Mouse (Mus musculus) stomach, postnatal 0 days (tissue): Measurements from ENCODE around the gene Tor2a. TPM values are rescaled to one million over a fixed set of nuclear protein-coding genes. Genes with fewer than 3 reads are reported as not detected.

ENCODE experiments used
- ATAC-seq: fragments of 200-750 bp; cut with Nextera tagmentation; 2 replicates; pipeline ENCODE4 v1.8.0; 2017; ENCODE audit not compliant: low FRiP score, low TSS enrichment
- DNase-seq: peaks from one replicate; pipeline ENCODE4 v3.0.0-alpha.2; 2016; ENCODE audit warnings: low spot score
- H3K27ac ChIP-seq: fragments of 300-500 bp; sonication (generic); replicated peaks from 2 replicates; pipeline ENCODE4 v1.5.1; 2014; ENCODE audit warnings: mild to moderate bottlenecking, control low read depth
- H3K27me3 ChIP-seq: fragments of 300-500 bp; sonication (generic); 2 replicates; pipeline ENCODE4 v1.6.1; 2014; ENCODE audit warnings: low read length; ENCODE audit not compliant: control insufficient read depth, insufficient read depth
- H3K36me3 ChIP-seq: fragments of 300-500 bp; sonication (generic); 2 replicates; pipeline ENCODE4 v1.6.1; 2014; ENCODE audit warnings: low read length, mixed read lengths; ENCODE audit not compliant: control insufficient read depth, insufficient read depth
- H3K4me1 ChIP-seq: fragments of 300-500 bp; sonication (generic); replicated peaks from 2 replicates; pipeline ENCODE4 v1.6.1; 2014; ENCODE audit warnings: antibody characterized with exemption; ENCODE audit not compliant: control insufficient read depth, insufficient read depth
- H3K4me2 ChIP-seq: fragments of 300-500 bp; sonication (generic); replicated peaks from 2 replicates; pipeline ENCODE4 v1.6.1; 2014; ENCODE audit warnings: low read depth, mild to moderate bottlenecking, control low read depth, moderate library complexity
- H3K4me3 ChIP-seq: fragments of 300-500 bp; sonication (generic); 2 replicates; pipeline ENCODE4 v1.5.1; 2014; ENCODE audit warnings: low read depth, low read length, control low read depth
- H3K9ac ChIP-seq: fragments of 300-500 bp; sonication (generic); 2 replicates; pipeline ENCODE4 v1.6.1; 2014; ENCODE audit warnings: mild to moderate bottlenecking, low read length, control low read depth, mixed read lengths
- H3K9me3 ChIP-seq: fragments of 300-500 bp; sonication (generic); 2 replicates; pipeline ENCODE4 v1.6.1; 2016; ENCODE audit warnings: low read length; ENCODE audit not compliant: control insufficient read depth
- CTCF ChIP-seq: IDR thresholded peaks from 2 replicates; pipeline ENCODE4 v1.5.1; 2016; ENCODE audit warnings: antibody characterized with exemption, low read depth, mild to moderate bottlenecking, moderate library complexity
- EP300 ChIP-seq: optimal IDR thresholded peaks from 2 replicates; pipeline ENCODE3; 2016; ENCODE audit warnings: antibody characterized with exemption
- WGBS: fragments of 180-500 bp; shearing (Covaris S2); extraction: QIAGEN DNeasy Blood & Tissue Kit; methylation state at CpG from one replicate; pipeline ENCODE4 v1.1.7; 2014; 5-methylcytosine and 5-hydroxymethylcytosine counted together
- polyA plus RNA-seq: library from polyadenylated mRNA; unstranded; fragments of >200 nt; fragmentation: Nextera tagmentation; extraction: Ambion mirVana; gene quantifications from 2 replicates; pipeline ENCODE4 v1.2.1, GENCODE M21; 2015

The Tor2a gene
- polyA plus RNA-seq, 1 experiment from 2014 or later, result 45.9 TPM

- Histone ChIP-seq H3K27ac (no peak within 1 kb of the TSS), H3K4me1 (peaks cover 6% of the 10 kb centered on the region; the same call in 1 of the 2 replicates), H3K9me3 (no peaks in the 10 kb centered on the region), H3K4me2 (peak within 1 kb of the TSS; percentile 78), H3K36me3 (no peaks in the 10 kb centered on the region), H3K9ac (peak within 1 kb of the TSS; percentile 48), H3K27me3 (peaks cover 8% of the 10 kb centered on the region; the same call in 1 of the 2 replicates), H3K4me3 (peak within 1 kb of the TSS; percentile 44)
- WGBS, result 18% methylated on average over 11 of the region's 11 CpGs
- TF ChIP-seq CTCF, result no peak
- ATAC-seq, result no peak
- DNase-seq, result no peak
Observed at GRCm38 (mm10) chr2:32740916-32741272, 16.1 kb upstream of the Tor2a start, which contains the start of gene 6330409D20Rik. Gene 6330409D20Rik (minus strand): TSS chr2:32741016.

GRCm38 (mm10) chr2:32741273-32742172 is 15.5 kb upstream of the Tor2a start:
- Histone ChIP-seq H3K27ac (no peak overlapping the region), H3K27me3 (peaks cover 8% of the 10 kb centered on the region; the same call in 1 of the 2 replicates), H3K4me3 (peak overlapping the region; percentile 44), H3K4me1 (peaks cover 6% of the 10 kb centered on the region; the same call in 1 of the 2 replicates), H3K9ac (peak overlapping the region; percentile 48), H3K9me3 (no peaks in the 10 kb centered on the region), H3K36me3 (no peaks in the 10 kb centered on the region), H3K4me2 (peak overlapping the region; percentile 78)
- DNase-seq, result peak; percentile 49
- ATAC-seq, result peak; percentile 38
- TF ChIP-seq CTCF (no peak), EP300 (no peak)
- WGBS, result 7% methylated on average over 51 of the region's 58 CpGs

- TF ChIP-seq CTCF, result no peak
- no peak for TF ChIP-seq EP300
- peaks cover 6% of the 10 kb centered on the region; the same call in 1 of the 2 replicates for H3K4me1 ChIP-seq
- H3K36me3 ChIP-seq, result no peaks in the 10 kb centered on the region
- peaks cover 8% of the 10 kb centered on the region; the same call in 1 of the 2 replicates for H3K27me3 ChIP-seq
- DNase-seq (no peak), ATAC-seq (peak; percentile 34; the same call in 1 of the 2 replicates)
- H3K4me2 ChIP-seq, result no peak overlapping the region; the same call in 1 of the 2 replicates
- H3K9ac ChIP-seq, result no peak overlapping the region
- 16% methylated on average over 18 of the region's 18 CpGs for WGBS
- no peak overlapping the region for H3K27ac ChIP-seq
- H3K9me3 ChIP-seq, result no peaks in the 10 kb centered on the region
- H3K4me3 ChIP-seq, result peak overlapping the region; percentile 44
Observed at GRCm38 (mm10) chr2:32742173-32742531, 14.9 kb upstream of the Tor2a start.

- DNase-seq (no peak), ATAC-seq (no peak)
- Histone ChIP-seq H3K27me3 (peaks cover 8% of the 10 kb centered on the region; the same call in 1 of the 2 replicates), H3K9me3 (no peaks in the 10 kb centered on the region), H3K9ac (no peak overlapping the region), H3K4me3 (no peak overlapping the region), H3K36me3 (no peaks in the 10 kb centered on the region), H3K4me1 (peaks cover 6% of the 10 kb centered on the region; the same call in 1 of the 2 replicates), H3K27ac (no peak overlapping the region), H3K4me2 (no peak overlapping the region)
- 67% methylated on average over 15 of the region's 15 CpGs for WGBS
- no peak for TF ChIP-seq EP300
- no peak for TF ChIP-seq CTCF
Observed at GRCm38 (mm10) chr2:32744272-32744982, 12.6 kb upstream of the Tor2a start.

- no peaks in the 10 kb centered on the region for H3K27me3 ChIP-seq
- WGBS, result 92% methylated on average over 16 of the region's 16 CpGs
- H3K9ac ChIP-seq, result no peak overlapping the region
- no peaks in the 10 kb centered on the region for H3K9me3 ChIP-seq
- peaks cover 5% of the 10 kb centered on the region; the same call in 1 of the 2 replicates for H3K36me3 ChIP-seq
- DNase-seq (no peak), ATAC-seq (no peak)
- TF ChIP-seq CTCF (no peak), EP300 (no peak)
- H3K27ac ChIP-seq, result no peak overlapping the region
- no peaks in the 10 kb centered on the region for H3K4me1 ChIP-seq
- no peak overlapping the region for H3K4me3 ChIP-seq
- H3K4me2 ChIP-seq, result no peak overlapping the region
Observed at GRCm38 (mm10) chr2:32749082-32749481, 8.0 kb upstream of the Tor2a start.
